Mouse (Mus musculus) cortical plate, adult 2 months (tissue): ENCODE results near the gene Il10.

Experiments used
- CTCF ChIP-seq: fragments of 200-500 bp; IDR thresholded peaks from 2 replicates; pipeline ENCODE4 v1.5.1; 2011; ENCODE audit warnings: mild to moderate bottlenecking, control low read depth, low read length; ENCODE audit not compliant: insufficient read depth; ENCODE audit errors: extremely low read depth
- POLR2A ChIP-seq: fragments of 200-500 bp; IDR thresholded peaks from 2 replicates; pipeline ENCODE4 v1.6.1; 2011; ENCODE audit warnings: mild to moderate bottlenecking, low read length, control low read depth; ENCODE audit not compliant: insufficient read depth; ENCODE audit errors: extremely low read depth

DNA sequence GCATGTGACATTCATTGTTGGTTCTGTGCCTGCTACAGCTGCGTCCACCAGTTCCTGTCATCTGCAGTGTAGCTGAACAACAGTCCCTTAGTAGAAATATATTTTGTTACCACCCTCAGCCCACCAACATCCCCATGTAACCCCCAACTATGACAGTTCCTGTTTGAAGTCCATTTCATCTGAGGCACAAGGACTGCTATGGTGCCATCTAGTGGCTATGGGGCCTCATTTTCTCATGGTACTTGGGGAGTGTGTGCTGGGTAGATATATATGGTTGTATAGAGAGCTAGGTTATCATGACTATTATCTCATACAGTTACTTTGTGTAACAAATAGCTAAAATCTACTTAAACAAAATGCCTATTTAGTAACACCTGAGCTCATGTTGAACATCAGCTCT lies 40.2 kb upstream of the Il10 start:
- TF ChIP-seq POLR2A (no peak), CTCF (peak; percentile 70)
